Mouse (Mus musculus) mouse embryonic stem cell (cell line): ENCODE results near the gene Zic2.

Source experiments
- in situ Hi-C, 2 experiments: fragments of 300-500 bp; cut with MboI; formaldehyde crosslinking; loops; 1 replicate in 1 of 2; 3 replicates in 1 of 2; pipeline ENCODE4 v1.14.3; 2019 to 2020; ENCODE audit warnings: low sequenced_read_pairs in 2 of 2, low pct_unique_long_range_greater_than_20kb in 1 of 2, mixed read lengths in 1 of 2; ENCODE audit not compliant: unreplicated experiment in 1 of 2

The Zic2 gene

GRCm38 (mm10) chr14:122485635-122486181 lies 10.5 kb downstream of the Zic2 start:
- in situ Hi-C loops = no loop called here

- in situ Hi-C loops = no loop called here
Measured at GRCm38 (mm10) chr14:122486611-122487010, 11.4 kb downstream of the Zic2 start.

- in situ Hi-C loops = no loop called here
Measured at GRCm38 (mm10) chr14:122487366-122487765, 12.1 kb downstream of the Zic2 start.

GRCm38 (mm10) chr14:122489041-122489440 lies 13.8 kb downstream of the Zic2 start:
- in situ Hi-C loops = no loop called here

GRCm38 (mm10) chr14:122489686-122490414 lies 14.6 kb downstream of the Zic2 start:
- in situ Hi-C loops = no loop called here

- in situ Hi-C loops = no loop called here
Measured at GRCm38 (mm10) chr14:122490441-122491328, 15.4 kb downstream of the Zic2 start, which contains the start of gene Gm10837. TSS of gene Gm10837 (plus strand) at chr14:122490586.

- in situ Hi-C loops = no loop called here
Measured at GRCm38 (mm10) chr14:122491521-122491920, 16.3 kb downstream of the Zic2 start.

GRCm38 (mm10) chr14:122492015-122492414 lies 16.8 kb downstream of the Zic2 start:
- in situ Hi-C loops = no loop called here

GRCm38 (mm10) chr14:122509058-122509457 lies 33.8 kb downstream of the Zic2 start:
- in situ Hi-C loops = no loop called here

- in situ Hi-C loops = no loop called here
Measured at GRCm38 (mm10) chr14:122511519-122511918, 36.3 kb downstream of the Zic2 start.

GRCm38 (mm10) chr14:122513511-122514036 lies 38.3 kb downstream of the Zic2 start:
- in situ Hi-C loops = no loop called here

GRCm38 (mm10) chr14:122528475-122528874 lies 53.2 kb downstream of the Zic2 start:
- in situ Hi-C loops = no loop called here
